Mouse (Mus musculus) stomach, postnatal 0 days (tissue): ENCODE data around the gene Tmem205. TPM values are rescaled to one million over a fixed set of nuclear protein-coding genes. Genes with fewer than 3 reads are reported as not detected.

Experiments
- ATAC-seq: fragments of 200-750 bp; cut with Nextera tagmentation; 2 replicates; pipeline ENCODE4 v1.8.0; 2017; ENCODE audit not compliant: low FRiP score, low TSS enrichment
- DNase-seq: peaks from one replicate; pipeline ENCODE4 v3.0.0-alpha.2; 2016; ENCODE audit warnings: low spot score
- H3K27ac ChIP-seq: fragments of 300-500 bp; sonication (generic); replicated peaks from 2 replicates; pipeline ENCODE4 v1.5.1; 2014; ENCODE audit warnings: mild to moderate bottlenecking, control low read depth
- H3K27me3 ChIP-seq: fragments of 300-500 bp; sonication (generic); 2 replicates; pipeline ENCODE4 v1.6.1; 2014; ENCODE audit warnings: low read length; ENCODE audit not compliant: control insufficient read depth, insufficient read depth
- H3K36me3 ChIP-seq: fragments of 300-500 bp; sonication (generic); 2 replicates; pipeline ENCODE4 v1.6.1; 2014; ENCODE audit warnings: low read length, mixed read lengths; ENCODE audit not compliant: control insufficient read depth, insufficient read depth
- H3K4me1 ChIP-seq: fragments of 300-500 bp; sonication (generic); replicated peaks from 2 replicates; pipeline ENCODE4 v1.6.1; 2014; ENCODE audit warnings: antibody characterized with exemption; ENCODE audit not compliant: control insufficient read depth, insufficient read depth
- H3K4me2 ChIP-seq: fragments of 300-500 bp; sonication (generic); replicated peaks from 2 replicates; pipeline ENCODE4 v1.6.1; 2014; ENCODE audit warnings: low read depth, mild to moderate bottlenecking, control low read depth, moderate library complexity
- H3K4me3 ChIP-seq: fragments of 300-500 bp; sonication (generic); 2 replicates; pipeline ENCODE4 v1.5.1; 2014; ENCODE audit warnings: low read depth, low read length, control low read depth
- H3K9ac ChIP-seq: fragments of 300-500 bp; sonication (generic); 2 replicates; pipeline ENCODE4 v1.6.1; 2014; ENCODE audit warnings: mild to moderate bottlenecking, low read length, control low read depth, mixed read lengths
- H3K9me3 ChIP-seq: fragments of 300-500 bp; sonication (generic); 2 replicates; pipeline ENCODE4 v1.6.1; 2016; ENCODE audit warnings: low read length; ENCODE audit not compliant: control insufficient read depth
- CTCF ChIP-seq: IDR thresholded peaks from 2 replicates; pipeline ENCODE4 v1.5.1; 2016; ENCODE audit warnings: antibody characterized with exemption, low read depth, mild to moderate bottlenecking, moderate library complexity
- EP300 ChIP-seq: optimal IDR thresholded peaks from 2 replicates; pipeline ENCODE3; 2016; ENCODE audit warnings: antibody characterized with exemption
- WGBS: fragments of 180-500 bp; shearing (Covaris S2); extraction: QIAGEN DNeasy Blood & Tissue Kit; methylation state at CpG from one replicate; pipeline ENCODE4 v1.1.7; 2014; 5-methylcytosine and 5-hydroxymethylcytosine counted together
- polyA plus RNA-seq: library from polyadenylated mRNA; unstranded; fragments of >200 nt; fragmentation: Nextera tagmentation; extraction: Ambion mirVana; gene quantifications from 2 replicates; pipeline ENCODE4 v1.2.1, GENCODE M21; 2015

The Tmem205 gene
- polyA plus RNA-seq, 1 experiment from 2014 or later: 95.0 TPM

DNA sequence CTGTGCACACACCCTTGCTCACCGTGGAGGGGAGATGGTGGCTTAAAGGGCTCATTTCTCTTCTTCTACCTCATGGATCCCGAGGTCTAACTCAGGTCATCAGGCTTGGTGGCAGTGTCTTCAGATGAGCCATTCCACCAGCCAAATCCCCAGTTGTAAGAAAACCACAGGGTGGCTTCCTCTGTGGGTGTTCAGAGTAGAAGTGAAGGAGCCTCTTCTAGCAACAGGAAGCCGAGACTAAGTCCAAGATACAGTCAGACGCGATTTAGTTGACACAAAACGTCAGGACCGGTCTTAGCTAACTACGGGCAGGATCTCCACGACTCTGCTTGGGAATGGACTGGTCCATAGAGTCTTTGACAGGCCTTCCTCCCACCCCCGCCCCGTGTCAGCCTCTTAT, 19.1 kb downstream of the Tmem205 start:
- no peak overlapping the region for H3K4me3 ChIP-seq
- no peaks in the 10 kb centered on the region for H3K27me3 ChIP-seq
- H3K27ac ChIP-seq: no peak overlapping the region
- ATAC-seq (no peak), DNase-seq (no peak)
- H3K4me2 ChIP-seq: no peak overlapping the region
- peaks cover 10% of the 10 kb centered on the region; the same call in 1 of the 2 replicates for H3K36me3 ChIP-seq
- TF ChIP-seq CTCF (no peak), EP300 (no peak)
- no peaks in the 10 kb centered on the region for H3K4me1 ChIP-seq
- H3K9me3 ChIP-seq: no peaks in the 10 kb centered on the region
- 71% methylated on average over 11 of the region's 11 CpGs for WGBS
- H3K9ac ChIP-seq: no peak overlapping the region

DNA sequence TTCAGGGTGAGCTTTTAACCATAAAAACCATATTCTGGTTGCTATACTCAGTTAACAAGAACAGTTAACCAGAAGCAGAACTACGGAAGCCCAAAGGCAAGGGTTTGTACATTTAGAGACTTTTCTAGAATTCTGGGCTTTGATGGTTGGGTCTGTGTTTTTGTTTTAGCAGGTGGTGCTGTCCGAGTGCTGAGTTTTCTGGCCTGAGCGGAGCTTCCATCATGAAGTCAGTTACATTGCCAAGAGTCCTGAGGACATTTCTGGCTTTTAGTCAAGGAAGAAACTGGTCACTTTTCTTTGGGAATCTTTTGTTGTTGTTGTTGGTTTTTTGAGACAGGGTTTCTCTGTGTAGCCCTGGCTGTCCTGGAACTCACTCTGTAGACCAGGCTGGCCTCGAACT, 23.3 kb downstream of the Tmem205 start:
- no peak for DNase-seq
- ATAC-seq: no peak
- H3K4me3 ChIP-seq: no peak overlapping the region
- H3K4me1 ChIP-seq: no peaks in the 10 kb centered on the region; the same call in 1 of the 2 replicates
- H3K27ac ChIP-seq: no peak overlapping the region
- TF ChIP-seq CTCF (no peak), EP300 (no peak)
- no peaks in the 10 kb centered on the region for H3K9me3 ChIP-seq
- WGBS: 82% methylated on average over 4 of the region's 4 CpGs
- no peak overlapping the region for H3K9ac ChIP-seq
- H3K27me3 ChIP-seq: no peaks in the 10 kb centered on the region
- no peaks in the 10 kb centered on the region for H3K36me3 ChIP-seq
- no peak overlapping the region for H3K4me2 ChIP-seq

DNA sequence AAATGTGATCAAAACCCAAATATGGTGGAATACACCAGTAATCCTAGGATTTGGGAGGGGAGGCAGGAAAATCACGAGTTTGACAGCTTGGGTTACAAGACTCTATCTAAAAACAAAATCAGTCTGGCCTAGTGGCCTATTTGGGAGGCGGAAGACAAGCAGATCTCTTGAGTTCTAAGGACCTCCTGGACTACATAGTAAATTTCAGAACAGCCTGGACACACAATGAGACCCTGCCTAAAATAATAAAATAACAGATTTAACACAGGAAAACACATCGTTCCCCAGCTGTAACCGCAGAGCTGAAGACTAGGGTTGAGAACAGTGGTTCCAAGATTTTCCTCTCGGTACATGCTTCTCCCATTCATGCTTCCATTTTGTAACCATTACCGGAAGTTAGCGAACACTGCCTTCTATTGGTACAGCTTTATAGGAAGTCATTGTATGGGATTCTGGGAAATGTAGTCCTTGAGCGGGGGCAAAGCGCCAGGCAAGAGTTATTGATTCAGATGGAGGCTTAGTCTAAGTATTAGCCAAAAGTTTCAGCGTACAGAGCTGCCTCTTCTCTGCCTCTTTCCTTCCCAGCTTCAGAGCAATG, 26.0 kb downstream of the Tmem205 start:
- TF ChIP-seq CTCF (peak; percentile 59), EP300 (no peak)
- WGBS: 12% methylated on average over 10 of the region's 10 CpGs
- Histone ChIP-seq H3K27me3 (no peaks in the 10 kb centered on the region), H3K4me3 (peak overlapping the region; percentile 30), H3K27ac (no peak overlapping the region), H3K4me2 (peak overlapping the region; percentile 48), H3K9me3 (no peaks in the 10 kb centered on the region), H3K9ac (no peak overlapping the region), H3K4me1 (no peaks in the 10 kb centered on the region; the same call in 1 of the 2 replicates), H3K36me3 (no peaks in the 10 kb centered on the region)
- DNase-seq (peak; percentile 75), ATAC-seq (peak; percentile 75)

DNA sequence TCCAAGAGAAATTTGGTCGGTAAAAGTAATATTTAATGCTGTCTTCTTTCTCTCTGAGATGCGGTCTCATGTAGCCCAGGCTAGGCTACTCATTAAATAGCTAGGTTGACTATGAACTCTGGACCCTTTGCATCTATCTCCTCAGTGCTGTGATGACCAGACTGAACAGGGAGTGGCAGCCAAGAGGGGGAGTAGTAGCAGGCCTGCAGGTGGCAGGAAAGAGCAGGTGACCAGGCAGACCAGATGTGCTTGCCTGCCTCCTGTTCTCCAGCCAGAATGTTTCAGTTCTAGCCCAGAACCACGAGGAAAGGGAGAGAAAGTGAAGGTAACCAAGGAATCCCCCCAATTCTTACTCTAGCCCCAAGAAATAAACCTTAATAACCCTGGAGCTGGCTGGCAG, 38.1 kb downstream of the Tmem205 start:
- peak; percentile 60 for TF ChIP-seq CTCF
- no peak for TF ChIP-seq EP300
- DNase-seq (peak; percentile 45), ATAC-seq (0 out of 2 replicates have a peak, but pooled peaks have one; percentile 40)
- H3K36me3 ChIP-seq: no peaks in the 10 kb centered on the region
- no peak overlapping the region for H3K4me3 ChIP-seq
- no peak overlapping the region for H3K9ac ChIP-seq
- no peak overlapping the region for H3K4me2 ChIP-seq
- no peaks in the 10 kb centered on the region for H3K9me3 ChIP-seq
- no peaks in the 10 kb centered on the region for H3K27me3 ChIP-seq
- H3K27ac ChIP-seq: no peak overlapping the region
- WGBS: 58% methylated on average over 3 of the region's 3 CpGs
- no peaks in the 10 kb centered on the region for H3K4me1 ChIP-seq

DNA sequence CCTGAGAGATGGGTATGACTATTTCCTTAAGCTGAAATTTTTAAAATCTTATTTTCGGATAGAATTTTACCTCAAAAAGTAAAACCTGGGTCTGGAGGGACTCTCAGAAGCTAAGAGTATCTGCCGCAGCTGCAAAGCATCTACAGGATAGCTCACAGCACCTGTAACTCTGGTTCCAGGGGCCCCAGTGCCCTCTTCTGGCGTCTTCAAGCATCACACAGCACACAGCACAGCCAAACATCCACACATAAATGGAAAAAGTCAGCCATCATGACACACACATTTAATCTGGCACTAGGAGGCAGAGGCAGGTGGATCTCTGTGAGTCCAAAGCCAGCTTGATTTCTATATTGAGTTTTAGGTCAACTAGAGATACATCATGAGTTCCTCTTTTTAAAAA, 50.8 kb downstream of the Tmem205 start:
- WGBS: 59% methylated on average over 3 of the region's 3 CpGs
- no peak for TF ChIP-seq EP300
- TF ChIP-seq CTCF: peak; percentile 25; the same call in 1 of the 2 replicates
- no peak for DNase-seq
- Histone ChIP-seq H3K9me3 (no peaks in the 10 kb centered on the region), H3K4me3 (no peak overlapping the region), H3K4me1 (no peaks in the 10 kb centered on the region), H3K27me3 (no peaks in the 10 kb centered on the region), H3K4me2 (no peak overlapping the region), H3K36me3 (no peaks in the 10 kb centered on the region), H3K9ac (no peak overlapping the region), H3K27ac (no peak overlapping the region)
- ATAC-seq: no peak

DNA sequence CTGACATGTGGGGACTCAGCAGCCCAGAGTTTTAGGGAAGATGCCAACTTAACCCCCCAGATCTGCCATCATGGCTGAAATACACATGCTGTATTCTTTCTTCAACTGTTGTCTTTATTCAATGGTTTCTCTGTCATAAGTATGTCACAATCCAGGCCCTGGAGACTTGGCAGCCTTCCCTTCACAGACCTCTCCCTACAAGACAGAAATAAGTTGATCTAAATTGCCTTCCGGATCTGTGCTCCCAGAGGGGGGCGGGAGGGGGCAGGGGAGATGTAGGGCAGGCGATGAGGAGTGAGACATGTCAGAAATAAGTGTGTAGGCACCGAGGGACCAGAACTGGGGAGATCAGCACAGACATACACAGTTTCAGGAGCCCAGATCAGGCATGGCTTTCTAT, 55.2 kb downstream of the Tmem205 start:
- Histone ChIP-seq H3K4me3 (no peak overlapping the region), H3K9ac (no peak overlapping the region), H3K9me3 (no peaks in the 10 kb centered on the region), H3K27me3 (no peaks in the 10 kb centered on the region), H3K4me1 (no peaks in the 10 kb centered on the region), H3K36me3 (no peaks in the 10 kb centered on the region), H3K27ac (no peak overlapping the region), H3K4me2 (no peak overlapping the region)
- TF ChIP-seq CTCF (no peak), EP300 (no peak)
- DNase-seq (no peak), ATAC-seq (no peak)
- WGBS: 49% methylated on average over 4 of the region's 4 CpGs

Other genes starting within 250 kb of the Tmem205 start
- gene Ldlr, start 204.1 kb downstream of the Tmem205 start, polyA plus RNA-seq: 28.9 and 30.4 TPM in 2 replicates
- 29.2 and 31.2 TPM in 2 replicates for gene Spc24, start 167.3 kb downstream of the Tmem205 start, polyA plus RNA-seq
- gene Kank2, start 128.8 kb downstream of the Tmem205 start, polyA plus RNA-seq: 7.3 and 7.5 TPM in 2 replicates
- gene Angptl8, start 92.0 kb downstream of the Tmem205 start, polyA plus RNA-seq: 2.1 and 2.2 TPM in 2 replicates
- gene Dock6, start 74.9 kb downstream of the Tmem205 start, polyA plus RNA-seq: 13.5 and 14.1 TPM in 2 replicates
- 130 and 137 TPM in 2 replicates for gene Rab3d, start 9.4 kb downstream of the Tmem205 start, polyA plus RNA-seq
- 1.1 and 1.9 TPM in 2 replicates for gene Ccdc159, start 85 bp downstream of the Tmem205 start, polyA plus RNA-seq
- 2.7 and 4.1 TPM in 2 replicates for gene Plppr2, start 9.5 kb upstream of the Tmem205 start, polyA plus RNA-seq
- 4.2 and 5.4 TPM in 2 replicates for gene Swsap1, start 28.2 kb upstream of the Tmem205 start, polyA plus RNA-seq
- 2.8 and 3.4 TPM in 2 replicates for gene Epor, start 36.0 kb upstream of the Tmem205 start, polyA plus RNA-seq
- gene Rgl3, start 61.9 kb upstream of the Tmem205 start, polyA plus RNA-seq: 2.7 and 2.9 TPM in 2 replicates
- gene Ccdc151, start 75.1 kb upstream of the Tmem205 start, polyA plus RNA-seq: 0.07 and 0.19 TPM in 2 replicates
- 45.0 and 48.4 TPM in 2 replicates for gene Prkcsh, start 75.2 kb upstream of the Tmem205 start, polyA plus RNA-seq
- 0.73 and 1.1 TPM in 2 replicates for gene Elavl3, start 124.5 kb upstream of the Tmem205 start, polyA plus RNA-seq
- gene Gm49318, start 143.7 kb upstream of the Tmem205 start, polyA plus RNA-seq: not detected in 2 replicates
- gene Zfp653, start 143.8 kb upstream of the Tmem205 start, polyA plus RNA-seq: 4.4 and 5.5 TPM in 2 replicates
- gene Ecsit, start 157.9 kb upstream of the Tmem205 start, polyA plus RNA-seq: 31.7 and 33.1 TPM in 2 replicates
- 851 and 1,082 TPM in 2 replicates for gene Cnn1, start 171.7 kb upstream of the Tmem205 start, polyA plus RNA-seq
- 119 TPM in 2 replicates for gene Elof1, start 189.6 kb upstream of the Tmem205 start, polyA plus RNA-seq
- gene Acp5, start 208.2 kb upstream of the Tmem205 start, polyA plus RNA-seq: 41.5 and 42.9 TPM in 2 replicates
- gene Pigyl, start 229.3 kb upstream of the Tmem205 start, polyA plus RNA-seq: 99.2 and 106 TPM in 2 replicates